Mouse (Mus musculus): Measurements from ENCODE around the gene Slc25a44. TPM values are rescaled to one million over a fixed set of nuclear protein-coding genes. Genes with fewer than 3 reads are reported as not detected.

The Slc25a44 gene
- polyA plus RNA-seq, 1 experiment from 2014 or later: 20.6 TPM

GRCm38 (mm10) chr3:88412636-88413035 lies 12.3 kb downstream of the Slc25a44 start:
- ATAC-seq (replicated peaks; ENCODE audit: low FRiP score) (no peak), DNase-seq (ENCODE audit: low spot score) (no peak)
- H3K9me3 ChIP-seq (ENCODE audit: control insufficient read depth, low read length): no peaks in the 10 kb centered on the region
- H3K27me3 ChIP-seq (replicated peaks; ENCODE audit: control insufficient read depth, insufficient read depth, low read length): no peaks in the 10 kb centered on the region
- H3K4me1 ChIP-seq (replicated peaks; ENCODE audit: control insufficient read depth, insufficient read depth, low read length): peaks cover 38% of the 10 kb centered on the region
- no peak overlapping the region for H3K9ac ChIP-seq (ENCODE audit: low read depth, low read length)
- H3K36me3 ChIP-seq (ENCODE audit: control insufficient read depth, insufficient read depth, low read length): peaks cover 15% of the 10 kb centered on the region; the same call in 1 of the 2 replicates
- no peak overlapping the region for H3K4me3 ChIP-seq (ENCODE audit: low read depth, low read length)
- no peak overlapping the region for H3K4me2 ChIP-seq
- H3K27ac ChIP-seq (ENCODE audit: low read depth, low read length): no peak overlapping the region; the same call in 1 of the 2 replicates
- 76% methylated on average over 11 of the region's 11 CpGs for WGBS

GRCm38 (mm10) chr3:88411681-88412080 lies 13.3 kb downstream of the Slc25a44 start:
- Histone ChIP-seq H3K4me2 (peak overlapping the region; percentile 25; the same call in 1 of the 2 replicates), H3K4me3 (ENCODE audit: low read depth, low read length) (no peak overlapping the region), H3K9ac (ENCODE audit: low read depth, low read length) (peak overlapping the region; percentile 3; the same call in 1 of the 2 replicates), H3K27me3 (replicated peaks; ENCODE audit: control insufficient read depth, insufficient read depth, low read length) (no peaks in the 10 kb centered on the region), H3K27ac (ENCODE audit: low read depth, low read length) (no peak overlapping the region; the same call in 1 of the 2 replicates), H3K36me3 (ENCODE audit: control insufficient read depth, insufficient read depth, low read length) (peaks cover 13% of the 10 kb centered on the region; the same call in 1 of the 2 replicates), H3K9me3 (ENCODE audit: control insufficient read depth, low read length) (no peaks in the 10 kb centered on the region), H3K4me1 (replicated peaks; ENCODE audit: control insufficient read depth, insufficient read depth, low read length) (peaks cover 43% of the 10 kb centered on the region)
- 64% methylated on average over 4 of the region's 4 CpGs for WGBS
- ATAC-seq (replicated peaks; ENCODE audit: low FRiP score) (0 out of 2 replicates have a peak, but pooled peaks have one; percentile 24), DNase-seq (ENCODE audit: low spot score) (no peak)

- ATAC-seq (replicated peaks; ENCODE audit: low FRiP score) (no peak; the same call in 1 of the 2 replicates), DNase-seq (ENCODE audit: low spot score) (no peak)
- Histone ChIP-seq H3K4me1 (replicated peaks; ENCODE audit: control insufficient read depth, insufficient read depth, low read length) (peaks cover 40% of the 10 kb centered on the region), H3K36me3 (ENCODE audit: control insufficient read depth, insufficient read depth, low read length) (peaks cover 12% of the 10 kb centered on the region; the same call in 1 of the 2 replicates), H3K27ac (ENCODE audit: low read depth, low read length) (peak overlapping the region; percentile 91), H3K4me2 (peak overlapping the region; percentile 91), H3K9me3 (ENCODE audit: control insufficient read depth, low read length) (no peaks in the 10 kb centered on the region), H3K4me3 (ENCODE audit: low read depth, low read length) (peak overlapping the region; percentile 80), H3K9ac (ENCODE audit: low read depth, low read length) (peak overlapping the region; percentile 97), H3K27me3 (replicated peaks; ENCODE audit: control insufficient read depth, insufficient read depth, low read length) (no peaks in the 10 kb centered on the region)
- WGBS: 22% methylated on average over 7 of the region's 7 CpGs
These were observed 14.3 kb downstream of the Slc25a44 start for GRCm38 (mm10) chr3:88410645-88411031.

GRCm38 (mm10) chr3:88409741-88410644 lies 14.9 kb downstream of the Slc25a44 start, which contains the start of gene Pmf1:
Gene Pmf1 (minus strand): TSS chr3:88410331.
- peak within 1 kb of the TSS; percentile 91 for H3K4me2 ChIP-seq

GRCm38 (mm10) chr3:88408953-88409352 lies 16.0 kb downstream of the Slc25a44 start:
- no peaks in the 10 kb centered on the region for H3K27me3 ChIP-seq (replicated peaks; ENCODE audit: control insufficient read depth, insufficient read depth, low read length)
- peaks cover 12% of the 10 kb centered on the region for H3K36me3 ChIP-seq (ENCODE audit: control insufficient read depth, insufficient read depth, low read length)
- H3K4me2 ChIP-seq: peak overlapping the region; percentile 91
- DNase-seq (ENCODE audit: low spot score) (peak; percentile 35), ATAC-seq (replicated peaks; ENCODE audit: low FRiP score) (no peak)
- 56% methylated on average over 5 of the region's 5 CpGs for WGBS
- no peaks in the 10 kb centered on the region for H3K9me3 ChIP-seq (ENCODE audit: control insufficient read depth, low read length)
- peak overlapping the region; percentile 80 for H3K4me3 ChIP-seq (ENCODE audit: low read depth, low read length)
- H3K4me1 ChIP-seq (replicated peaks; ENCODE audit: control insufficient read depth, insufficient read depth, low read length): peaks cover 37% of the 10 kb centered on the region
- peak overlapping the region; percentile 97 for H3K9ac ChIP-seq (ENCODE audit: low read depth, low read length)
- peak overlapping the region; percentile 91; the same call in 1 of the 2 replicates for H3K27ac ChIP-seq (ENCODE audit: low read depth, low read length)

More at GRCm38 (mm10) chr3:88409741-88410644, 14.9 kb downstream of the Slc25a44 start, which contains the start of gene Pmf1:
- H3K27ac ChIP-seq (ENCODE audit: low read depth, low read length): peak within 1 kb of the TSS; percentile 91
- H3K4me3 ChIP-seq (ENCODE audit: low read depth, low read length): peak within 1 kb of the TSS; percentile 80
- ATAC-seq (replicated peaks; ENCODE audit: low FRiP score) (peak; percentile 92), DNase-seq (ENCODE audit: low spot score) (peak; percentile 93)
- H3K27me3 ChIP-seq (replicated peaks; ENCODE audit: control insufficient read depth, insufficient read depth, low read length): no peaks in the 10 kb centered on the region
- H3K9ac ChIP-seq (ENCODE audit: low read depth, low read length): peak within 1 kb of the TSS; percentile 97
- no peaks in the 10 kb centered on the region for H3K9me3 ChIP-seq (ENCODE audit: control insufficient read depth, low read length)
- H3K36me3 ChIP-seq (ENCODE audit: control insufficient read depth, insufficient read depth, low read length): peaks cover 11% of the 10 kb centered on the region; the same call in 1 of the 2 replicates
- WGBS: under 1% methylated on average over 54 of the region's 54 CpGs
- peaks cover 37% of the 10 kb centered on the region for H3K4me1 ChIP-seq (replicated peaks; ENCODE audit: control insufficient read depth, insufficient read depth, low read length)

GRCm38 (mm10) chr3:88407529-88407928 lies 17.4 kb downstream of the Slc25a44 start:
- Histone ChIP-seq H3K4me2 (no peak overlapping the region), H3K27ac (ENCODE audit: low read depth, low read length) (no peak overlapping the region; the same call in 1 of the 2 replicates), H3K27me3 (replicated peaks; ENCODE audit: control insufficient read depth, insufficient read depth, low read length) (no peaks in the 10 kb centered on the region), H3K36me3 (ENCODE audit: control insufficient read depth, insufficient read depth, low read length) (peaks cover 11% of the 10 kb centered on the region), H3K9me3 (ENCODE audit: control insufficient read depth, low read length) (no peaks in the 10 kb centered on the region), H3K4me1 (replicated peaks; ENCODE audit: control insufficient read depth, insufficient read depth, low read length) (peaks cover 37% of the 10 kb centered on the region), H3K4me3 (ENCODE audit: low read depth, low read length) (no peak overlapping the region), H3K9ac (ENCODE audit: low read depth, low read length) (no peak overlapping the region)
- DNase-seq (ENCODE audit: low spot score) (peak; percentile 29), ATAC-seq (replicated peaks; ENCODE audit: low FRiP score) (no peak)
- 61% methylated on average over 7 of the region's 7 CpGs for WGBS

GRCm38 (mm10) chr3:88407090-88407489 lies 17.8 kb downstream of the Slc25a44 start:
- WGBS: 4% methylated on average over 2 of the region's 2 CpGs
- peak; percentile 55 for DNase-seq (ENCODE audit: low spot score)
- no peaks in the 10 kb centered on the region for H3K9me3 ChIP-seq (ENCODE audit: control insufficient read depth, low read length)
- peaks cover 7% of the 10 kb centered on the region for H3K36me3 ChIP-seq (ENCODE audit: control insufficient read depth, insufficient read depth, low read length)
- H3K27ac ChIP-seq (ENCODE audit: low read depth, low read length): no peak overlapping the region; the same call in 1 of the 2 replicates
- peak overlapping the region; percentile 25; the same call in 1 of the 2 replicates for H3K4me2 ChIP-seq
- H3K9ac ChIP-seq (ENCODE audit: low read depth, low read length): no peak overlapping the region
- no peaks in the 10 kb centered on the region for H3K27me3 ChIP-seq (replicated peaks; ENCODE audit: control insufficient read depth, insufficient read depth, low read length)
- H3K4me1 ChIP-seq (replicated peaks; ENCODE audit: control insufficient read depth, insufficient read depth, low read length): peaks cover 35% of the 10 kb centered on the region
- ATAC-seq (replicated peaks; ENCODE audit: low FRiP score): no peak
- no peak overlapping the region for H3K4me3 ChIP-seq (ENCODE audit: low read depth, low read length)

GRCm38 (mm10) chr3:88403522-88404230 lies 21.3 kb downstream of the Slc25a44 start:
- no peak overlapping the region for H3K4me3 ChIP-seq (ENCODE audit: low read depth, low read length)
- H3K9ac ChIP-seq (ENCODE audit: low read depth, low read length): no peak overlapping the region
- H3K36me3 ChIP-seq (ENCODE audit: control insufficient read depth, insufficient read depth, low read length): peaks cover 10% of the 10 kb centered on the region
- H3K9me3 ChIP-seq (ENCODE audit: control insufficient read depth, low read length): no peaks in the 10 kb centered on the region
- H3K4me1 ChIP-seq (replicated peaks; ENCODE audit: control insufficient read depth, insufficient read depth, low read length): peaks cover 12% of the 10 kb centered on the region
- H3K27ac ChIP-seq (ENCODE audit: low read depth, low read length): no peak overlapping the region
- no peak overlapping the region for H3K4me2 ChIP-seq
- no peaks in the 10 kb centered on the region for H3K27me3 ChIP-seq (replicated peaks; ENCODE audit: control insufficient read depth, insufficient read depth, low read length)
- DNase-seq (ENCODE audit: low spot score): no peak
- 90% methylated on average over 10 of the region's 10 CpGs for WGBS
- no peak for ATAC-seq (replicated peaks; ENCODE audit: low FRiP score)

All from liver, embryonic 11.5 days (tissue).